8 mouse cellular contexts compared by ENCODE assay signal in genomic region chr13:30548835-30549234, GRCm38 (mm10). TPM values are rescaled to one million over a fixed set of nuclear protein-coding genes. Genes with fewer than 3 reads are reported as not detected.
DNase-seq lines count a peak whose midpoint lies in the region; ATAC-seq lines count a peak whose summit lies in the region.

No protein-coding gene starts in this region.

- H3K4me3 ChIP-seq in hindbrain, embryonic 10.5 days = no peak overlapping the region
- H3K4me3 ChIP-seq in hindbrain, embryonic 16.5 days (ENCODE audit: low read length) = no peak overlapping the region
- H3K4me3 ChIP-seq in embryonic facial prominence, embryonic 11.5 days (ENCODE audit: low read depth, low read length) = no peak overlapping the region

- H3K9me3 ChIP-seq in hindbrain, embryonic 10.5 days = no peaks in the 10 kb centered on the region
- no peaks in the 10 kb centered on the region for H3K9me3 ChIP-seq in hindbrain, embryonic 16.5 days (ENCODE audit: control insufficient read depth, low read length)
- no peaks in the 10 kb centered on the region for H3K9me3 ChIP-seq in embryonic facial prominence, embryonic 11.5 days (replicated peaks; ENCODE audit: control insufficient read depth, low read length)

- no peaks in the 10 kb centered on the region for H3K27me3 ChIP-seq in hindbrain, embryonic 10.5 days (ENCODE audit: insufficient read depth, poor library complexity, severe bottlenecking)
- H3K27me3 ChIP-seq in hindbrain, embryonic 16.5 days (replicated peaks; ENCODE audit: control insufficient read depth, insufficient read depth, low read length) = no peaks in the 10 kb centered on the region
- no peaks in the 10 kb centered on the region for H3K27me3 ChIP-seq in embryonic facial prominence, embryonic 11.5 days (ENCODE audit: control insufficient read depth, insufficient read depth, low read length)

- no peak overlapping the region for H3K27ac ChIP-seq in hindbrain, embryonic 10.5 days
- H3K27ac ChIP-seq in hindbrain, embryonic 16.5 days (ENCODE audit: low read depth, low read length) = no peak overlapping the region
- H3K27ac ChIP-seq in embryonic facial prominence, embryonic 11.5 days (replicated peaks; ENCODE audit: low read depth, low read length) = no peak overlapping the region

- peaks cover 11% of the 10 kb centered on the region for H3K4me1 ChIP-seq in hindbrain, embryonic 10.5 days (replicated peaks)
- peaks cover 9% of the 10 kb centered on the region for H3K4me1 ChIP-seq in hindbrain, embryonic 16.5 days (ENCODE audit: control insufficient read depth, insufficient read depth, low read depth, low read length)
- no peaks in the 10 kb centered on the region for H3K4me1 ChIP-seq in embryonic facial prominence, embryonic 11.5 days (ENCODE audit: control insufficient read depth, insufficient read depth, low read length)

- no peak overlapping the region for H3K9ac ChIP-seq in hindbrain, embryonic 16.5 days (ENCODE audit: low read depth, low read length)
- H3K9ac ChIP-seq in embryonic facial prominence, embryonic 11.5 days (replicated peaks; ENCODE audit: low read length) = no peak overlapping the region

- no peak overlapping the region for H3K4me2 ChIP-seq in hindbrain, embryonic 16.5 days (ENCODE audit: low read length)
- H3K4me2 ChIP-seq in embryonic facial prominence, embryonic 11.5 days (ENCODE audit: low read depth, low read length) = no peak overlapping the region

- no peak for ATAC-seq in hindbrain, embryonic 16.5 days
- no peak for ATAC-seq in embryonic facial prominence, embryonic 11.5 days (replicated peaks; ENCODE audit: insufficient number of reproducible peaks, low FRiP score, low TSS enrichment, low read depth)

- intact Hi-C loops in heart, postnatal 10 days (cut with DNase I) = no loop called here

- 13% methylated on average over 2 of the region's 2 CpGs for WGBS in hindbrain, embryonic 10.5 days
- 30% methylated on average over 2 of the region's 2 CpGs for WGBS in hindbrain, embryonic 16.5 days
- WGBS in embryonic facial prominence, embryonic 11.5 days = 21% methylated on average over 2 of the region's 2 CpGs

- no peaks in the 10 kb centered on the region for H3K36me3 ChIP-seq in hindbrain, embryonic 10.5 days
- no peaks in the 10 kb centered on the region for H3K36me3 ChIP-seq in hindbrain, embryonic 16.5 days (ENCODE audit: control insufficient read depth, insufficient read depth, low read length)
- no peaks in the 10 kb centered on the region for H3K36me3 ChIP-seq in embryonic facial prominence, embryonic 11.5 days (replicated peaks; ENCODE audit: control insufficient read depth, insufficient read depth, low read depth, low read length)

- DNase-seq in hindbrain, embryonic 10.5 days (ENCODE audit: low spot score) = peak; percentile 82
- peak; percentile 66 for DNase-seq in adrenal gland, postnatal 25 days
- peak; percentile 90 for DNase-seq in embryonic facial prominence, embryonic 11.5 days (ENCODE audit: low spot score)
- DNase-seq in heart, postnatal 10 days = peak; percentile 85 to 93
- DNase-seq in left cerebral cortex, adult 8-10 months (ENCODE audit: low spot score in 2 of 2) = peak; percentile 43 to 61
- DNase-seq in mesoderm, embryonic 11.5 days (ENCODE audit: low read depth, low spot score) = peak; percentile 89
- DNase-seq in spleen, postnatal 14 days (ENCODE audit: low spot score in 2 of 2) = peak; percentile 52 to 81

RNA-seq across cellular contexts. Expression of gene Uqcrfs1, which starts 3.7 kb away (rescaled TPM):
- 242 and 253 TPM in 2 replicates for polyA plus RNA-seq in hindbrain, embryonic 10.5 days (2016; fragmentation: Nextera tagmentation; extraction: Ambion mirVana)
- polyA plus RNA-seq in hindbrain, embryonic 16.5 days (2015; fragmentation: Nextera tagmentation; extraction: Ambion mirVana) = 297 and 329 TPM in 2 replicates
- total RNA-seq in adrenal gland, postnatal 25 days (2021) = 284 and 287 TPM in 2 replicates
- 238 and 249 TPM in 2 replicates for polyA plus RNA-seq in embryonic facial prominence, embryonic 11.5 days (2014; fragmentation: Nextera tagmentation; extraction: Ambion mirVana)
- total RNA-seq in heart, postnatal 10 days (2021) = 100 to 1,000 TPM; 880 to 896 TPM
- total RNA-seq in left cerebral cortex, adult 8-10 months (2022) = 100 to 1,000 TPM; 133 to 145 (median 137) TPM
